Mouse (Mus musculus): Measurements from ENCODE around the gene Tbc1d30. TPM values are rescaled to one million over a fixed set of nuclear protein-coding genes. Genes with fewer than 3 reads are reported as not detected.

Tbc1d30 gene
- polyA plus RNA-seq, 1 experiment: not detected

GRCm38 (mm10) chr10:121235167-121235824, 115.8 kb downstream of the Tbc1d30 start:
- peaks cover 10% of the 10 kb centered on the region for H3K9me3 ChIP-seq (ENCODE audit: control insufficient read depth, low read length)
- no peak overlapping the region for H3K4me3 ChIP-seq (replicated peaks)
- no peaks in the 10 kb centered on the region for H3K36me3 ChIP-seq (ENCODE audit: control insufficient read depth)
- no peak for TF ChIP-seq TAL1 (IDR thresholded peaks at IDR 0.05; ENCODE audit: low read length)
- TF ChIP-seq GATA1 (IDR thresholded peaks at IDR 0.05; ENCODE audit: low read length): no peak
- no peaks in the 10 kb centered on the region for H3K4me1 ChIP-seq (ENCODE audit: control insufficient read depth)
- H3K27me3 ChIP-seq (ENCODE audit: control insufficient read depth): no peaks in the 10 kb centered on the region

- no peaks in the 10 kb centered on the region for H3K36me3 ChIP-seq (ENCODE audit: control insufficient read depth)
- H3K27me3 ChIP-seq (ENCODE audit: control insufficient read depth): no peaks in the 10 kb centered on the region
- no peak overlapping the region for H3K4me3 ChIP-seq (replicated peaks)
- H3K9me3 ChIP-seq (ENCODE audit: control insufficient read depth, low read length): peaks cover 10% of the 10 kb centered on the region
- TF ChIP-seq TAL1 (IDR thresholded peaks at IDR 0.05; ENCODE audit: low read length) (no peak), GATA1 (IDR thresholded peaks at IDR 0.05; ENCODE audit: low read length) (no peak)
- H3K4me1 ChIP-seq (ENCODE audit: control insufficient read depth): no peaks in the 10 kb centered on the region
These were observed 116.6 kb downstream of the Tbc1d30 start for GRCm38 (mm10) chr10:121234476-121234875.

- H3K9me3 ChIP-seq (ENCODE audit: control insufficient read depth, low read length): peaks cover 10% of the 10 kb centered on the region
- H3K27me3 ChIP-seq (ENCODE audit: control insufficient read depth): no peaks in the 10 kb centered on the region
- H3K36me3 ChIP-seq (ENCODE audit: control insufficient read depth): no peaks in the 10 kb centered on the region
- TF ChIP-seq TAL1 (IDR thresholded peaks at IDR 0.05; ENCODE audit: low read length): no peak
- TF ChIP-seq GATA1 (IDR thresholded peaks at IDR 0.05; ENCODE audit: low read length): no peak
- no peak overlapping the region for H3K4me3 ChIP-seq (replicated peaks)
- H3K4me1 ChIP-seq (ENCODE audit: control insufficient read depth): no peaks in the 10 kb centered on the region
These were observed 122.6 kb downstream of the Tbc1d30 start for GRCm38 (mm10) chr10:121228422-121228953.

GRCm38 (mm10) chr10:121227988-121228409, 123.1 kb downstream of the Tbc1d30 start:
- Histone ChIP-seq H3K9me3 (ENCODE audit: control insufficient read depth, low read length) (peaks cover 10% of the 10 kb centered on the region), H3K4me3 (replicated peaks) (no peak overlapping the region), H3K27me3 (ENCODE audit: control insufficient read depth) (no peaks in the 10 kb centered on the region)

GRCm38 (mm10) chr10:121227403-121227802, 123.7 kb downstream of the Tbc1d30 start:
- no peaks in the 10 kb centered on the region for H3K4me1 ChIP-seq (ENCODE audit: control insufficient read depth)
- no peak for TF ChIP-seq GATA1 (IDR thresholded peaks at IDR 0.05; ENCODE audit: low read length)
- no peak for TF ChIP-seq TAL1 (IDR thresholded peaks at IDR 0.05; ENCODE audit: low read length)
- peaks cover 10% of the 10 kb centered on the region for H3K9me3 ChIP-seq (ENCODE audit: control insufficient read depth, low read length)
- no peak overlapping the region for H3K4me3 ChIP-seq (replicated peaks)
- no peaks in the 10 kb centered on the region for H3K27me3 ChIP-seq (ENCODE audit: control insufficient read depth)
- no peaks in the 10 kb centered on the region for H3K36me3 ChIP-seq (ENCODE audit: control insufficient read depth)

More at GRCm38 (mm10) chr10:121227988-121228409, 123.1 kb downstream of the Tbc1d30 start:
- TF ChIP-seq GATA1 (IDR thresholded peaks at IDR 0.05; ENCODE audit: low read length): no peak
- no peak for TF ChIP-seq TAL1 (IDR thresholded peaks at IDR 0.05; ENCODE audit: low read length)
- Histone ChIP-seq H3K4me1 (ENCODE audit: control insufficient read depth) (no peaks in the 10 kb centered on the region), H3K36me3 (ENCODE audit: control insufficient read depth) (no peaks in the 10 kb centered on the region)

- Histone ChIP-seq H3K9me3 (ENCODE audit: control insufficient read depth, low read length) (no peaks in the 10 kb centered on the region; the same call in 1 of the 2 replicates), H3K27me3 (ENCODE audit: control insufficient read depth) (no peaks in the 10 kb centered on the region), H3K36me3 (ENCODE audit: control insufficient read depth) (no peaks in the 10 kb centered on the region), H3K4me1 (ENCODE audit: control insufficient read depth) (no peaks in the 10 kb centered on the region), H3K4me3 (replicated peaks) (no peak overlapping the region)
- no peak for TF ChIP-seq GATA1 (IDR thresholded peaks at IDR 0.05; ENCODE audit: low read length)
- no peak for TF ChIP-seq TAL1 (IDR thresholded peaks at IDR 0.05; ENCODE audit: low read length)
These were observed 125.4 kb downstream of the Tbc1d30 start for GRCm38 (mm10) chr10:121225636-121226035.

GRCm38 (mm10) chr10:121222881-121223280, 128.2 kb downstream of the Tbc1d30 start:
- H3K36me3 ChIP-seq (ENCODE audit: control insufficient read depth): no peaks in the 10 kb centered on the region
- no peak overlapping the region for H3K4me3 ChIP-seq (replicated peaks)
- H3K9me3 ChIP-seq (ENCODE audit: control insufficient read depth, low read length): 0 out of 2 replicates have a peak, but pooled peaks cover 2% of the 10 kb centered on the region
- no peak for TF ChIP-seq GATA1 (IDR thresholded peaks at IDR 0.05; ENCODE audit: low read length)
- TF ChIP-seq TAL1 (IDR thresholded peaks at IDR 0.05; ENCODE audit: low read length): no peak
- H3K4me1 ChIP-seq (ENCODE audit: control insufficient read depth): no peaks in the 10 kb centered on the region
- H3K27me3 ChIP-seq (ENCODE audit: control insufficient read depth): no peaks in the 10 kb centered on the region

GRCm38 (mm10) chr10:121218616-121219015, 132.5 kb downstream of the Tbc1d30 start:
- no peak for TF ChIP-seq TAL1 (IDR thresholded peaks at IDR 0.05; ENCODE audit: low read length)
- TF ChIP-seq GATA1 (IDR thresholded peaks at IDR 0.05; ENCODE audit: low read length): no peak
- Histone ChIP-seq H3K9me3 (ENCODE audit: control insufficient read depth, low read length) (0 out of 2 replicates have a peak, but pooled peaks cover 2% of the 10 kb centered on the region), H3K4me3 (replicated peaks) (no peak overlapping the region), H3K27me3 (ENCODE audit: control insufficient read depth) (no peaks in the 10 kb centered on the region), H3K36me3 (ENCODE audit: control insufficient read depth) (no peaks in the 10 kb centered on the region), H3K4me1 (ENCODE audit: control insufficient read depth) (no peaks in the 10 kb centered on the region)

GRCm38 (mm10) chr10:121216804-121217203, 134.3 kb downstream of the Tbc1d30 start:
- no peak for TF ChIP-seq GATA1 (IDR thresholded peaks at IDR 0.05; ENCODE audit: low read length)
- TF ChIP-seq TAL1 (IDR thresholded peaks at IDR 0.05; ENCODE audit: low read length): no peak
- Histone ChIP-seq H3K27me3 (ENCODE audit: control insufficient read depth) (no peaks in the 10 kb centered on the region), H3K4me3 (replicated peaks) (no peak overlapping the region), H3K9me3 (ENCODE audit: control insufficient read depth, low read length) (0 out of 2 replicates have a peak, but pooled peaks cover 2% of the 10 kb centered on the region), H3K36me3 (ENCODE audit: control insufficient read depth) (no peaks in the 10 kb centered on the region), H3K4me1 (ENCODE audit: control insufficient read depth) (no peaks in the 10 kb centered on the region)

Other genes with a start within 250 kb of the Tbc1d30 start
- 0.21 and 0.28 TPM in 2 replicates for gene Gns, start 13.8 kb upstream of the Tbc1d30 start, polyA plus RNA-seq (2012)
- 0.06 and 0.07 TPM in 2 replicates for gene Rassf3, start 125.1 kb upstream of the Tbc1d30 start, polyA plus RNA-seq (2012)
- 0.09 and 0.18 TPM in 2 replicates for gene Tbk1, start 235.5 kb upstream of the Tbc1d30 start, polyA plus RNA-seq (2012)